15 mouse cellular contexts compared by ENCODE assay signal in genomic region chr17:24199741-24200140, GRCm38 (mm10). TPM values are rescaled to one million over a fixed set of nuclear protein-coding genes. Genes with fewer than 3 reads are reported as not detected.
DNase-seq lines count a peak whose midpoint lies in the region; ATAC-seq lines count a peak whose summit lies in the region.
"Had no signal": no experiment of that assay in that cellular context is flagged by ENCODE, and none has a peak within 500 bp of the region (broad histone marks: within the 10 kb centered on the region; RNA-seq: fewer than 3 reads in every experiment).

No protein-coding gene starts in this region.

- H3K36me3 ChIP-seq in heart, embryonic 12.5 days, result no peaks in the 10 kb centered on the region
- H3K36me3 ChIP-seq in liver, embryonic 16.5 days (ENCODE audit: control insufficient read depth, insufficient read depth), result no peaks in the 10 kb centered on the region
- H3K36me3 ChIP-seq: embryonic facial prominence, embryonic 12.5 days; hindbrain, embryonic 12.5 days; neural tube, embryonic 12.5 days had no signal

- H3K9ac ChIP-seq in heart, embryonic 12.5 days, result no peak overlapping the region
- peak overlapping the region; percentile 53 for H3K9ac ChIP-seq in liver, embryonic 16.5 days (ENCODE audit: low read depth, low read length)
- H3K9ac ChIP-seq: embryonic facial prominence, embryonic 12.5 days; forebrain, postnatal 0 days; hindbrain, embryonic 12.5 days; neural tube, embryonic 12.5 days had no signal

- 32% methylated on average over 4 of the region's 4 CpGs for WGBS in heart, embryonic 12.5 days
- 43% methylated on average over 4 of the region's 4 CpGs for WGBS in liver, embryonic 16.5 days (ENCODE audit: insufficient replicate concordance)

- ATAC-seq in heart, embryonic 12.5 days (ENCODE audit: insufficient number of reproducible peaks, low FRiP score), result no peak
- no peak for ATAC-seq in liver, embryonic 16.5 days (ENCODE audit: low read depth)
- ATAC-seq in erythroid progenitor cell, adult 5-6 weeks (replicated peaks; ENCODE audit: low FRiP score, poor library complexity, severe bottlenecking), result no peak
- ATAC-seq: CD4-positive, CD25-positive, alpha-beta regulatory T cell, adult 4 months; midbrain, embryonic 16.5 days had no signal

- H3K9me3 ChIP-seq in heart, embryonic 12.5 days (replicated peaks), result no peaks in the 10 kb centered on the region
- H3K9me3 ChIP-seq in liver, embryonic 16.5 days (replicated peaks; ENCODE audit: control insufficient read depth, low read length), result no peaks in the 10 kb centered on the region
- H3K9me3 ChIP-seq: embryonic facial prominence, embryonic 12.5 days; hindbrain, embryonic 12.5 days; neural tube, embryonic 12.5 days had no signal

- peaks cover 67% of the 10 kb centered on the region for H3K4me1 ChIP-seq in heart, embryonic 12.5 days (replicated peaks)
- peaks cover 96% of the 10 kb centered on the region for H3K4me1 ChIP-seq in liver, embryonic 16.5 days (ENCODE audit: control insufficient read depth, low read depth, low read length)

- intact Hi-C loops in gastrocnemius, postnatal 36 days (cut with DNase I), result no loop called here

- H3K4me2 ChIP-seq in heart, embryonic 12.5 days, result no peak overlapping the region
- H3K4me2 ChIP-seq in liver, embryonic 16.5 days (ENCODE audit: low read depth, low read length), result peak overlapping the region; percentile 49
- H3K4me2 ChIP-seq: embryonic facial prominence, embryonic 12.5 days; hindbrain, embryonic 12.5 days; neural tube, embryonic 12.5 days had no signal

- peak; percentile 95 for DNase-seq in heart, adult 11 months
- DNase-seq in kidney, postnatal 36 days, result peak; percentile 22 to 30
- DNase-seq in kidney, postnatal 14 days, result no peak
- DNase-seq in ZHBTc4 (ENCODE audit: low read depth, low spot score), result peak; percentile 81
- DNase-seq in gastrocnemius, postnatal 36 days, result no peak
- DNase-seq: lung, postnatal 4 days had no signal

- H3K27ac ChIP-seq in heart, embryonic 12.5 days (ENCODE audit: poor library complexity, severe bottlenecking), result no peak overlapping the region
- peak overlapping the region; percentile 80 for H3K27ac ChIP-seq in liver, embryonic 16.5 days (ENCODE audit: low read length)
- H3K27ac ChIP-seq: embryonic facial prominence, embryonic 12.5 days; hindbrain, embryonic 12.5 days; neural tube, embryonic 12.5 days had no signal

- H3K4me3 ChIP-seq in heart, embryonic 12.5 days, result no peak overlapping the region
- H3K4me3 ChIP-seq in liver, embryonic 16.5 days (ENCODE audit: low read depth, low read length), result peak overlapping the region; percentile 10; the same call in 1 of the 2 replicates
- H3K4me3 ChIP-seq: embryonic facial prominence, embryonic 12.5 days; hindbrain, embryonic 12.5 days; neural tube, embryonic 12.5 days had no signal

- H3K27me3 ChIP-seq in heart, embryonic 12.5 days (replicated peaks), result no peaks in the 10 kb centered on the region
- H3K27me3 ChIP-seq in liver, embryonic 16.5 days (ENCODE audit: control insufficient read depth, insufficient read depth, low read depth, low read length), result no peaks in the 10 kb centered on the region
- H3K27me3 ChIP-seq: embryonic facial prominence, embryonic 12.5 days; hindbrain, embryonic 12.5 days; neural tube, embryonic 12.5 days had no signal

RNA-seq across cellular contexts. Expression of gene Tbc1d24, which starts 5.6 kb away (rescaled TPM):
- polyA plus RNA-seq in heart, embryonic 12.5 days (2016; fragmentation: Nextera tagmentation; extraction: Ambion mirVana), result 5.1 and 5.3 TPM in 2 replicates
- polyA plus RNA-seq in liver, embryonic 16.5 days (2015; fragmentation: Nextera tagmentation; extraction: Ambion mirVana), result 7.0 and 7.4 TPM in 2 replicates
- total RNA-seq in erythroid progenitor cell, adult 5-6 weeks (2015; ENCODE audit: low replicate concordance), result 3.4 and 5.8 TPM in 2 replicates
- total RNA-seq in erythroid progenitor cell, adult 5-6 weeks (2017; ENCODE audit: low replicate concordance), result 2.6 and 2.7 TPM in 2 replicates
- total RNA-seq in gastrocnemius, postnatal 36 days (2021), result 1 to 10 TPM; 2.9 to 4.4 TPM

RNA-seq across cellular contexts. Expression of gene Ntn3, which starts 9.6 kb away (rescaled TPM):
- 2.0 and 2.6 TPM in 2 replicates for polyA plus RNA-seq in heart, embryonic 12.5 days (2016; fragmentation: Nextera tagmentation; extraction: Ambion mirVana)
- 0.65 and 0.78 TPM in 2 replicates for polyA plus RNA-seq in liver, embryonic 16.5 days (2015; fragmentation: Nextera tagmentation; extraction: Ambion mirVana)
- total RNA-seq in erythroid progenitor cell, adult 5-6 weeks (2015; ENCODE audit: low replicate concordance), result not detected in 2 replicates
- total RNA-seq in erythroid progenitor cell, adult 5-6 weeks (2017; ENCODE audit: low replicate concordance), result not detected in 2 replicates
- under 1 TPM; 0.33 to 0.35 TPM for total RNA-seq in gastrocnemius, postnatal 36 days (2021)

RNA-seq across cellular contexts. Expression of gene Tedc2, which starts 20.9 kb away (rescaled TPM):
- 6.0 and 7.5 TPM in 2 replicates for polyA plus RNA-seq in heart, embryonic 12.5 days (2016; fragmentation: Nextera tagmentation; extraction: Ambion mirVana)
- polyA plus RNA-seq in liver, embryonic 16.5 days (2015; fragmentation: Nextera tagmentation; extraction: Ambion mirVana), result 7.1 and 7.4 TPM in 2 replicates
- total RNA-seq in erythroid progenitor cell, adult 5-6 weeks (2015; ENCODE audit: low replicate concordance), result 13.8 and 19.8 TPM in 2 replicates
- 16.2 and 17.2 TPM in 2 replicates for total RNA-seq in erythroid progenitor cell, adult 5-6 weeks (2017; ENCODE audit: low replicate concordance)
- total RNA-seq in gastrocnemius, postnatal 36 days (2021), result 1 to 10 TPM in 1 of 2 experiments, under 1 TPM in 1; 0.96 to 1.1 TPM

RNA-seq across cellular contexts. Expression of gene Atp6v0c, which starts 30.2 kb away (rescaled TPM):
- polyA plus RNA-seq in heart, embryonic 12.5 days (2016; fragmentation: Nextera tagmentation; extraction: Ambion mirVana), result 534 and 535 TPM in 2 replicates
- 352 and 382 TPM in 2 replicates for polyA plus RNA-seq in liver, embryonic 16.5 days (2015; fragmentation: Nextera tagmentation; extraction: Ambion mirVana)
- 231 and 265 TPM in 2 replicates for total RNA-seq in erythroid progenitor cell, adult 5-6 weeks (2015; ENCODE audit: low replicate concordance)
- 83.8 and 103 TPM in 2 replicates for total RNA-seq in erythroid progenitor cell, adult 5-6 weeks (2017; ENCODE audit: low replicate concordance)
- total RNA-seq in gastrocnemius, postnatal 36 days (2021), result 100 to 1,000 TPM; 142 to 153 TPM

RNA-seq across cellular contexts. Expression of gene Amdhd2, which starts 36.2 kb away (rescaled TPM):
- 28.1 and 28.8 TPM in 2 replicates for polyA plus RNA-seq in heart, embryonic 12.5 days (2016; fragmentation: Nextera tagmentation; extraction: Ambion mirVana)
- polyA plus RNA-seq in liver, embryonic 16.5 days (2015; fragmentation: Nextera tagmentation; extraction: Ambion mirVana), result 20.7 and 25.0 TPM in 2 replicates
- total RNA-seq in erythroid progenitor cell, adult 5-6 weeks (2015; ENCODE audit: low replicate concordance), result 10.5 and 20.5 TPM in 2 replicates
- total RNA-seq in erythroid progenitor cell, adult 5-6 weeks (2017; ENCODE audit: low replicate concordance), result 9.8 and 10.7 TPM in 2 replicates
- total RNA-seq in gastrocnemius, postnatal 36 days (2021), result 10 to 100 TPM in 1 of 2 experiments, 1 to 10 TPM in 1; 8.4 to 10.4 TPM

Comparison
In these comparisons a context has a peak if more than half of its experiments do, and no peak if none do; other contexts are left out.
1. DNase-seq: peak in heart, adult 11 months (single experiment), kidney, postnatal 36 days (2 of 2) and ZHBTc4 (single experiment); none in kidney, postnatal 14 days (single experiment) and gastrocnemius, postnatal 36 days (0 of 2).
2. RNA of gene Tedc2, which starts 20.9 kb away (total RNA-seq): 13.8 to 19.8 TPM in erythroid progenitor cell, adult 5-6 weeks; 0.96 to 1.1 TPM in gastrocnemius, postnatal 36 days; every median in the first group is over 4 times any median in the second.